Mouse (Mus musculus) hindbrain, embryonic 14.5 days (tissue): Measurements from ENCODE around the gene Plcb4. TPM values are rescaled to one million over a fixed set of nuclear protein-coding genes. Genes with fewer than 3 reads are reported as not detected.
A peak's percentile ranks its signal among the peaks of the same experiment; 100 is the strongest.
"Not testable (repeated sequence)": the region's sequence is repeated elsewhere in the genome, so short reads cannot be mapped to it uniquely, and the experiment has no call there.

ENCODE experiments used
- ATAC-seq: fragments of 200-750 bp; cut with Nextera tagmentation; 2 replicates; pipeline ENCODE4 v1.8.0; 2017; ENCODE audit warnings: moderate number of reproducible peaks, mild to moderate bottlenecking, moderate TSS enrichment, moderate library complexity; ENCODE audit not compliant: low FRiP score
- DNase-seq: peaks from one replicate; pipeline ENCODE4 v3.0.0-alpha.2; 2015; ENCODE audit warnings: low spot score
- H3K27ac ChIP-seq: fragments of 300-500 bp; sonication (generic); 2 replicates; pipeline ENCODE4 v1.5.1; 2014; ENCODE audit warnings: mild to moderate bottlenecking, moderate library complexity
- H3K27me3 ChIP-seq: fragments of 300-500 bp; sonication (generic); 2 replicates; pipeline ENCODE4 v1.6.1; 2014; ENCODE audit warnings: mild to moderate bottlenecking, low read length, mixed read lengths; ENCODE audit not compliant: control insufficient read depth, insufficient read depth
- H3K36me3 ChIP-seq: fragments of 300-500 bp; sonication (generic); replicated peaks from 2 replicates; pipeline ENCODE4 v1.6.1; 2014; ENCODE audit not compliant: control insufficient read depth, insufficient read depth
- H3K4me1 ChIP-seq: fragments of 300-500 bp; sonication (generic); replicated peaks from 2 replicates; pipeline ENCODE4 v1.6.1; 2014; ENCODE audit warnings: antibody characterized with exemption, low read length, mixed read lengths; ENCODE audit not compliant: control insufficient read depth, insufficient read depth
- H3K4me2 ChIP-seq: fragments of 300-500 bp; sonication (generic); replicated peaks from 2 replicates; pipeline ENCODE4 v1.6.1; 2014; ENCODE audit warnings: mild to moderate bottlenecking, moderate library complexity
- H3K4me3 ChIP-seq: fragments of 300-500 bp; sonication (generic); replicated peaks from 2 replicates; pipeline ENCODE4 v1.5.1; 2014; ENCODE audit warnings: mild to moderate bottlenecking, low read length
- H3K9ac ChIP-seq: fragments of 300-500 bp; sonication (generic); 2 replicates; pipeline ENCODE4 v1.6.1; 2014
- H3K9me3 ChIP-seq: fragments of 300-500 bp; sonication (generic); 2 replicates; pipeline ENCODE4 v1.6.1; 2016; ENCODE audit warnings: low read length; ENCODE audit not compliant: control insufficient read depth
- WGBS: fragments of 180-500 bp; shearing (Covaris S2); extraction: QIAGEN DNeasy Blood & Tissue Kit; methylation state at CpG from one replicate; pipeline ENCODE4 v1.1.7; 2014; 5-methylcytosine and 5-hydroxymethylcytosine counted together
- polyA plus RNA-seq: library from polyadenylated mRNA; unstranded; fragments of >200 nt; fragmentation: Nextera tagmentation; extraction: Ambion mirVana; gene quantifications from 2 replicates; pipeline ENCODE4 v1.2.1, GENCODE M21; 2014

Plcb4 gene
- polyA plus RNA-seq, 1 experiment from 2014 or later: 46.2 TPM

DNA sequence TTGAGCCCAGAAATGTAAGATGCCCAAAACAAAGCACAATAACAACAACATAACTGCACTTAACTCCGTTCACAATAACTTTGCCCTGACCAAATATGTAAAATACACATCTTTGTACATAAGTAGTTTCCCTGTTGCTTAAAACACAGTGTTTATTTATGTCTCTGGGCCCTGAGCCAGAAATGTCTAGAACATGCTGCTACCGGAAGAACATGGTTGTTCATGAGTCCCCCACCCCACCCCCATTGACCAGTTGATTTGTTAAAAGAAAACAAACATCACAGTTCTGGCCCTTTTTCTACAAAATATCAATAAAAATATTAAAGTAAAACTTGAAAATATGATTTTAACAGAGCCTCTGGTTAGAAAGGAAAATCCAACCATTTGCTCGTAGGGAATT, 49.6 kb downstream of the Plcb4 start:
- Histone ChIP-seq H3K4me3 (no peak overlapping the region), H3K4me1 (peaks cover 20% of the 10 kb centered on the region), H3K27me3 (no peaks in the 10 kb centered on the region), H3K9ac (no peak overlapping the region), H3K4me2 (no peak overlapping the region), H3K36me3 (no peaks in the 10 kb centered on the region), H3K27ac (no peak overlapping the region), H3K9me3 (no peaks in the 10 kb centered on the region)
- ATAC-seq (no peak), DNase-seq (no peak)
- 79% methylated on average over 3 of the region's 3 CpGs for WGBS

DNA sequence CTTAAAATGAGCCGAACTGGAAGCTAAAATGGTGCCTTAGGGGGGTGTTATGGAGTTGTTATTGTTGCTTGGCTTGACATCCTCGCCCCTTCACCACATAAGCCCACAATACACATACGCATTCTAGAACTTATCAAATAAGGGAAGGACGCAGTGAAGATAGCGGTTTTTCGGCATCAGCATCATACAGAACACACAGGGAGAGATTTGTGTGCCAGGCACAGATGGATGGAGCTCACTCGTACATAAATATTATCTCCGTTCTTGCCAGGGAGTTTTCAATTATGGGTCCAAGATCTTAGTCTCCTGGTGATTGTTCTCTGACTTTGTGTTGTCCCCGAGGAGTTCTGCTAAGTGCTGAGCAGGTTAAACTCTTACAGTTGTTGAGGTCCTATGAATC, 50.0 kb downstream of the Plcb4 start:
- H3K27me3 ChIP-seq: no peaks in the 10 kb centered on the region
- no peak for ATAC-seq
- no peak overlapping the region for H3K4me2 ChIP-seq
- 88% methylated on average over 9 of the region's 9 CpGs for WGBS
- H3K9ac ChIP-seq: no peak overlapping the region
- H3K4me3 ChIP-seq: no peak overlapping the region
- no peaks in the 10 kb centered on the region for H3K36me3 ChIP-seq
- DNase-seq: no peak
- peaks cover 20% of the 10 kb centered on the region for H3K4me1 ChIP-seq
- no peak overlapping the region for H3K27ac ChIP-seq
- no peaks in the 10 kb centered on the region for H3K9me3 ChIP-seq

GRCm38 (mm10) chr2:135709736-135710135, 50.9 kb downstream of the Plcb4 start:
- H3K9me3 ChIP-seq, DNase-seq, H3K4me2 ChIP-seq, H3K9ac ChIP-seq, H3K27me3 ChIP-seq, H3K36me3 ChIP-seq, H3K4me3 ChIP-seq, H3K27ac ChIP-seq, ATAC-seq: not testable (repeated sequence)
- peaks cover 20% of the 10 kb centered on the region for H3K4me1 ChIP-seq

- peak overlapping the region; percentile 58 for H3K27ac ChIP-seq
- WGBS: 28% methylated on average over 8 of the region's 8 CpGs
- H3K4me2 ChIP-seq: peak overlapping the region; percentile 31
- ATAC-seq (peak; percentile 82), DNase-seq (peak; percentile 64)
- H3K9ac ChIP-seq: no peak overlapping the region
- H3K36me3 ChIP-seq: no peaks in the 10 kb centered on the region
- peaks cover 29% of the 10 kb centered on the region for H3K4me1 ChIP-seq
- H3K27me3 ChIP-seq: no peaks in the 10 kb centered on the region
- H3K9me3 ChIP-seq: no peaks in the 10 kb centered on the region
- H3K4me3 ChIP-seq: no peak overlapping the region
Measured at GRCm38 (mm10) chr2:135711049-135711924, 52.5 kb downstream of the Plcb4 start.

DNA sequence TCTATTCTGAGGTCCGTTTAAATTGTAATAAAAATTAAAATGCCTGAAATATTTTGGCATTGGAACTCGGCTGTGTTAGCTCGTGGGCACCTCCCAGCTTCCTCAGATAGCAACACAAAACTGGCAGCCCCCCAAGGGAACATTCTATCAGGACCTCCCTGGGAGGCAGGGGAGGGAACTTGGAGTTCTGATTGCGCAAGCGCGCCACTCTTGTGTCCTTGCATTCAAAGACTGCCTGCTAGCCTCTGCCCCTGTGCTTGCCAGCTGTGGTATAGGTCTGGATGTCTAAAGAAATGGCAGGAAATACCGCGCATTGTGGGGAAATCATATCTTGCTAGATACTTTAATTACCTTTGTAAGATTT, 53.1 kb downstream of the Plcb4 start:
- Histone ChIP-seq H3K9me3 (no peaks in the 10 kb centered on the region), H3K4me3 (no peak overlapping the region), H3K27ac (peak overlapping the region; percentile 58), H3K36me3 (no peaks in the 10 kb centered on the region), H3K27me3 (no peaks in the 10 kb centered on the region), H3K4me1 (peaks cover 33% of the 10 kb centered on the region), H3K4me2 (peak overlapping the region; percentile 31), H3K9ac (no peak overlapping the region)
- WGBS: 10% methylated on average over 8 of the region's 8 CpGs
- ATAC-seq: peak; percentile 77
- peak; percentile 76 for DNase-seq

DNA sequence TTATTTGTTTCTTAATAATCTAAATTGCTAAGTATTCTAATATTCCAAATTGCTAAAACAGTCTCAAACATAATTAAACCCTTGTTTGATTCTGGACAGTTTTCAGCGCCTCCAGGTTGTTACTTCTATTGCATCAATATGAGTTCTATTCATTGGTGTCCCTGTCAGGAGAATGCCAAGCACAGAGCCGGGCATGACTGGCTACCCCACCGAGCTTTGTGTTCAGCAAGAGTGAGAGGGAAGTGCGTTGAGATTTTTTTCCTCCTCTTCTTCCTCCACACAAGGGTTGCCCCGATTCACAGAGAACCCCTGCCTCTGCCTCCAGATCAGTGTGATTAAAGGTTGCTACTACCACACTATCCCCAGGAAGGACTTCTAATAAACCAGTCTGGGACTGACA, 53.5 kb downstream of the Plcb4 start:
- Histone ChIP-seq H3K27ac (peak overlapping the region; percentile 54), H3K4me2 (peak overlapping the region; percentile 31; the same call in 1 of the 2 replicates), H3K9ac (no peak overlapping the region), H3K4me1 (peaks cover 37% of the 10 kb centered on the region), H3K9me3 (no peaks in the 10 kb centered on the region), H3K4me3 (no peak overlapping the region), H3K36me3 (no peaks in the 10 kb centered on the region), H3K27me3 (no peaks in the 10 kb centered on the region)
- ATAC-seq (peak; percentile 18; the same call in 1 of the 2 replicates), DNase-seq (no peak)
- 14% methylated on average over 5 of the region's 5 CpGs for WGBS

DNA sequence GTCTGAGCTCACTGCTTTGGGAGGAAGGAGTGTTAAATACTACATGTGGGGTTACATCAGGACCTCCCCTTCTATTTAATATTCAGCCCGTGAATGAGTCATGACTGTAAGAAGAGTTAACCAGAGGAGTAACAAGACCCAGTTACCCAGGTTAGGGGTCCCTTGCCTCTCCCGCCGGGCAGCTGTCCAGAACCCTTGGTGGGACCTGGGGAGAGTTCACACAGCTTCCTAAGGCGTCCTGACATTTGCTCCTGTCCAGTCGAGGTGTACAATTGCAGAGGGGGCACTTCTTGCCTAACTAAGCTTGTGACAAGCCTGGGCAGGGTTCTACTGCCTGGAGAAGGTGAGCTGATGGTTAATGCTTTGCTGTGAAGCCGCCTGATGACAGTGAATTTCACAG, 54.1 kb downstream of the Plcb4 start:
- no peaks in the 10 kb centered on the region for H3K27me3 ChIP-seq
- WGBS: 66% methylated on average over 6 of the region's 6 CpGs
- no peak overlapping the region for H3K4me2 ChIP-seq
- H3K9ac ChIP-seq: no peak overlapping the region
- no peak overlapping the region for H3K4me3 ChIP-seq
- no peak overlapping the region for H3K27ac ChIP-seq
- H3K36me3 ChIP-seq: no peaks in the 10 kb centered on the region
- ATAC-seq (no peak), DNase-seq (no peak)
- peaks cover 43% of the 10 kb centered on the region for H3K4me1 ChIP-seq
- H3K9me3 ChIP-seq: no peaks in the 10 kb centered on the region

- Histone ChIP-seq H3K4me3 (no peak overlapping the region), H3K4me2 (no peak overlapping the region), H3K9ac (no peak overlapping the region), H3K9me3 (no peaks in the 10 kb centered on the region), H3K27me3 (no peaks in the 10 kb centered on the region), H3K27ac (peak overlapping the region; percentile 51), H3K36me3 (no peaks in the 10 kb centered on the region), H3K4me1 (peaks cover 44% of the 10 kb centered on the region)
- no peak for DNase-seq
- WGBS: 92% methylated on average over 4 of the region's 4 CpGs
- no peak for ATAC-seq
Measured at GRCm38 (mm10) chr2:135716180-135716579, 57.4 kb downstream of the Plcb4 start.

DNA sequence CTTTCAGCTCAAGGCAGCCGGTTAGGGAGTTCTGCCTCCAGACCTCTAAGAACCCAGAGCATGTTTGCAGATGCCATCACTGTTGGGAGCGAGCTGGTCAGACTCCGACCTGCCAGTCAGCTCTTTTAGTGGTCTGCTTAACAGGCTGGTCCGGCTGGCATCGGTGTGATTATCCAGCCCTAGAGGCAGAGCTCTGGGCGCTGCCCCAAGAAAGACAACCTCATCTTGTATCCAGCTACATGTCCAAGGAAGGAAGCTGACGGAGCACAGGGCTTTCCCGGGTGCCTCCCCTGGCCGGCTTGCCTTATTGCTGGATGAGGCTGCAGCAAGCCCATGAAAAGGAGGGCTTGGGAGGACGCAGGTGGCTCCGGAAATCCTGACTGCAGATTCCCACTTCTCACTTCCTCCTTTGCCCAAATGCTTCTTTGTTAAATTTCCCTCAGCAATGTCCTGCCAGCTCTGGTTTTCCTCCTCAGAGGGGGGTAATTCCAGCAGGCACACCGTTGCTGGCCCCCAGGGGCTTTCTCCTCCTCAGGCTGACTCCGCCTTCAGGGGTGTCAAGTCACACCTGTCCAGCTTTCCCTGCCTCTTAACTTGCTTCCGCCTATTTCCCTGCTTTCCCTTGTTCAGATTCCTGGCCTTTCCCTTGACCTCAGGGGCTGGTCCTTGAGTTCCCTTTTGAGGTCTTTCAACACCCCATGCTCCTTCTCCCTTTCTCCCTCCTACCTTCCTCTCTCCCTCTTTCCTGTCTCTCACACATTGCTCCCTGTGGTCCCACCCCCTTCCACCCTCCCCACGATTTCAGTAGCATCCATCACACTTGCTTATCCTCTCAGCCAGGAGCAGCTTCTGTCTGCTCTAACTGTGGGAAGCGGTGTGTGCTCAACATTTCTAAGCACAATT, 58.7 kb downstream of the Plcb4 start:
- peaks cover 32% of the 10 kb centered on the region for H3K4me1 ChIP-seq
- H3K27ac ChIP-seq: peak overlapping the region; percentile 73
- H3K36me3 ChIP-seq: no peaks in the 10 kb centered on the region
- H3K9ac ChIP-seq: peak overlapping the region; percentile 29
- H3K9me3 ChIP-seq: no peaks in the 10 kb centered on the region
- peak overlapping the region; percentile 45 for H3K4me2 ChIP-seq
- 27% methylated on average over 16 of the region's 16 CpGs for WGBS
- no peaks in the 10 kb centered on the region for H3K27me3 ChIP-seq
- ATAC-seq (peak; percentile 60; the same call in 1 of the 2 replicates), DNase-seq (no peak)
- no peak overlapping the region for H3K4me3 ChIP-seq
